In the genomic region with DNA sequence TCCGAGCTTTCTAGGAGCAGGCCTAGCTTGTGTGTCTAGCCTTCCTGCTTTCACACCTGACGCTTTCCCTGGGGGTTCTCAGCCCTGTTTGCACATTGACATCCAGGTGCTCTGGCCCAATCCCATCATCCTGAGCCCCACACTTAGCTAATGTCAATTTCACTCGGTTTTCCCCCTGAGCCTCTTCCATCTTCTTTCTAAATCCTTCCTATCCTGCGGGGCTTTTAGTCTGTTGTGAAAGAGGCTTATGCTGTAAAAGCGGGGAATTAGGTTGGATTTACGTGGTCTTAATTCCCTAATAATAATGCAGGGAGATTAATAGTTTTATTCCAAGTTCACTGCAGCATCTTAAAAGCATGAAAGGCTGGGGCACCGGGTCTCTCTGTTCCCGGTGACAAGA, we compare ENCODE assay signal across 27 mouse cellular contexts. TPM values are rescaled to one million over a fixed set of nuclear protein-coding genes. Genes with fewer than 3 reads are reported as not detected.
DNase-seq lines count a peak whose midpoint lies in the region; ATAC-seq lines count a peak whose summit lies in the region.
"Had no signal": no experiment of that assay in that cellular context is flagged by ENCODE, and none has a peak within 500 bp of the region (broad histone marks: within the 10 kb centered on the region; RNA-seq: fewer than 3 reads in every experiment).

No protein-coding gene starts in this region.

- WGBS in hindbrain, embryonic 13.5 days: 72% methylated on average over 8 of the region's 8 CpGs
- WGBS in hindbrain, embryonic 16.5 days: 52% methylated on average over 8 of the region's 8 CpGs
- WGBS in midbrain, embryonic 13.5 days: 24% methylated on average over 8 of the region's 8 CpGs
- WGBS in midbrain, embryonic 15.5 days: 23% methylated on average over 8 of the region's 8 CpGs
- WGBS in neural tube, embryonic 14.5 days: 57% methylated on average over 8 of the region's 8 CpGs
- WGBS in neural tube, embryonic 15.5 days: 56% methylated on average over 8 of the region's 8 CpGs

- H3K4me2 ChIP-seq in hindbrain, embryonic 13.5 days: no peak overlapping the region
- no peak overlapping the region for H3K4me2 ChIP-seq in hindbrain, embryonic 16.5 days (ENCODE audit: low read length)
- H3K4me2 ChIP-seq in midbrain, embryonic 13.5 days (replicated peaks): no peak overlapping the region
- no peak overlapping the region for H3K4me2 ChIP-seq in midbrain, embryonic 15.5 days
- H3K4me2 ChIP-seq in neural tube, embryonic 14.5 days (ENCODE audit: low read depth, low read length): no peak overlapping the region
- H3K4me2 ChIP-seq in neural tube, embryonic 15.5 days: no peak overlapping the region
- H3K4me2 ChIP-seq: embryonic facial prominence, embryonic 12.5 days; embryonic facial prominence, embryonic 15.5 days; heart, embryonic 13.5 days; hindbrain, embryonic 12.5 days had no signal

- peak overlapping the region; percentile 23; the same call in 1 of the 2 replicates for H3K27ac ChIP-seq in hindbrain, embryonic 13.5 days
- no peak overlapping the region for H3K27ac ChIP-seq in hindbrain, embryonic 16.5 days (ENCODE audit: low read depth, low read length)
- H3K27ac ChIP-seq in midbrain, embryonic 13.5 days: no peak overlapping the region
- no peak overlapping the region for H3K27ac ChIP-seq in midbrain, embryonic 15.5 days
- peak overlapping the region; percentile 22; the same call in 1 of the 2 replicates for H3K27ac ChIP-seq in neural tube, embryonic 14.5 days (ENCODE audit: low read depth, low read length)
- no peak overlapping the region for H3K27ac ChIP-seq in neural tube, embryonic 15.5 days (replicated peaks)
- H3K27ac ChIP-seq: embryonic facial prominence, embryonic 12.5 days; embryonic facial prominence, embryonic 15.5 days; heart, adult 2 months; heart, embryonic 10.5 days; heart, embryonic 13.5 days; hindbrain, embryonic 12.5 days had no signal

- no peaks in the 10 kb centered on the region for H3K27me3 ChIP-seq in hindbrain, embryonic 13.5 days
- no peaks in the 10 kb centered on the region for H3K27me3 ChIP-seq in hindbrain, embryonic 16.5 days (replicated peaks; ENCODE audit: control insufficient read depth, insufficient read depth, low read length)
- peaks cover 18% of the 10 kb centered on the region for H3K27me3 ChIP-seq in midbrain, embryonic 13.5 days
- no peaks in the 10 kb centered on the region for H3K27me3 ChIP-seq in midbrain, embryonic 15.5 days (replicated peaks)
- H3K27me3 ChIP-seq in neural tube, embryonic 14.5 days (ENCODE audit: control insufficient read depth, insufficient read depth, low read length): no peaks in the 10 kb centered on the region
- H3K27me3 ChIP-seq in neural tube, embryonic 15.5 days (replicated peaks): no peaks in the 10 kb centered on the region
- H3K27me3 ChIP-seq: CH12.LX; embryonic facial prominence, embryonic 12.5 days; embryonic facial prominence, embryonic 15.5 days; heart, embryonic 13.5 days; hindbrain, embryonic 12.5 days; Patski had no signal

- no peaks in the 10 kb centered on the region for H3K9me3 ChIP-seq in hindbrain, embryonic 13.5 days
- no peaks in the 10 kb centered on the region for H3K9me3 ChIP-seq in hindbrain, embryonic 16.5 days (ENCODE audit: control insufficient read depth, low read length)
- no peaks in the 10 kb centered on the region for H3K9me3 ChIP-seq in midbrain, embryonic 13.5 days
- no peaks in the 10 kb centered on the region for H3K9me3 ChIP-seq in midbrain, embryonic 15.5 days
- no peaks in the 10 kb centered on the region for H3K9me3 ChIP-seq in neural tube, embryonic 14.5 days (ENCODE audit: control insufficient read depth, low read length)
- H3K9me3 ChIP-seq in neural tube, embryonic 15.5 days (replicated peaks): no peaks in the 10 kb centered on the region
- H3K9me3 ChIP-seq: embryonic facial prominence, embryonic 12.5 days; embryonic facial prominence, embryonic 15.5 days; G1E; heart, embryonic 10.5 days; heart, embryonic 13.5 days; hindbrain, embryonic 12.5 days had no signal

- no peak for ATAC-seq in hindbrain, embryonic 13.5 days (ENCODE audit: low FRiP score)
- no peak for ATAC-seq in hindbrain, embryonic 16.5 days
- no peak for ATAC-seq in midbrain, embryonic 13.5 days
- ATAC-seq in midbrain, embryonic 15.5 days (replicated peaks): no peak
- no peak for ATAC-seq in neural tube, embryonic 14.5 days (ENCODE audit: low read depth)
- ATAC-seq in neural tube, embryonic 15.5 days (ENCODE audit: low FRiP score): no peak
- ATAC-seq: forebrain, embryonic 16.5 days; Patski had no signal

- 0 out of 2 replicates have a peak overlapping the region, but pooled peaks have one; percentile 35 for H3K9ac ChIP-seq in hindbrain, embryonic 13.5 days
- no peak overlapping the region for H3K9ac ChIP-seq in hindbrain, embryonic 16.5 days (ENCODE audit: low read depth, low read length)
- 0 out of 2 replicates have a peak overlapping the region, but pooled peaks have one; percentile 12 for H3K9ac ChIP-seq in midbrain, embryonic 13.5 days (replicated peaks)
- no peak overlapping the region for H3K9ac ChIP-seq in midbrain, embryonic 15.5 days
- no peak overlapping the region for H3K9ac ChIP-seq in neural tube, embryonic 14.5 days (replicated peaks; ENCODE audit: low read depth, low read length)
- no peak overlapping the region for H3K9ac ChIP-seq in neural tube, embryonic 15.5 days (replicated peaks)
- H3K9ac ChIP-seq: embryonic facial prominence, embryonic 12.5 days; embryonic facial prominence, embryonic 15.5 days; heart, embryonic 13.5 days; hindbrain, embryonic 12.5 days had no signal

- H3K4me1 ChIP-seq in hindbrain, embryonic 13.5 days (replicated peaks): peaks cover 50% of the 10 kb centered on the region
- peaks cover 15% of the 10 kb centered on the region for H3K4me1 ChIP-seq in hindbrain, embryonic 16.5 days (ENCODE audit: control insufficient read depth, insufficient read depth, low read depth, low read length)
- peaks cover 45% of the 10 kb centered on the region for H3K4me1 ChIP-seq in midbrain, embryonic 13.5 days (replicated peaks)
- H3K4me1 ChIP-seq in midbrain, embryonic 15.5 days: peaks cover 35% of the 10 kb centered on the region
- peaks cover 17% of the 10 kb centered on the region; the same call in 1 of the 2 replicates for H3K4me1 ChIP-seq in neural tube, embryonic 14.5 days (ENCODE audit: control insufficient read depth, insufficient read depth, low read length)
- H3K4me1 ChIP-seq in neural tube, embryonic 15.5 days: peaks cover 47% of the 10 kb centered on the region
- H3K4me1 ChIP-seq: embryonic facial prominence, embryonic 12.5 days; embryonic facial prominence, embryonic 15.5 days; heart, embryonic 10.5 days; heart, embryonic 13.5 days had no signal

- no peak for DNase-seq in cerebellum, adult 9-10 months
- DNase-seq: adrenal gland, postnatal 10 days; adrenal gland, postnatal 36 days; B cell, adult 2 months; cerebellum, adult 18-20 months; cerebellum, adult 9-11 months; cerebellum, postnatal 25 days; gastrocnemius, postnatal 10 days; gastrocnemius, postnatal 36 days; heart, adult 2 months; heart, postnatal 14 days; heart, postnatal 4 days had no signal

- no peak overlapping the region for H3K4me3 ChIP-seq in hindbrain, embryonic 13.5 days
- H3K4me3 ChIP-seq in hindbrain, embryonic 16.5 days (ENCODE audit: low read length): no peak overlapping the region
- H3K4me3 ChIP-seq in midbrain, embryonic 13.5 days (replicated peaks): no peak overlapping the region
- H3K4me3 ChIP-seq in midbrain, embryonic 15.5 days: no peak overlapping the region
- no peak overlapping the region for H3K4me3 ChIP-seq in neural tube, embryonic 14.5 days (ENCODE audit: low read depth, low read length)
- H3K4me3 ChIP-seq in neural tube, embryonic 15.5 days (replicated peaks): no peak overlapping the region
- H3K4me3 ChIP-seq: embryonic facial prominence, embryonic 12.5 days; embryonic facial prominence, embryonic 15.5 days; heart, adult 2 months; heart, embryonic 10.5 days; heart, embryonic 13.5 days; hindbrain, embryonic 12.5 days had no signal

- H3K36me3 ChIP-seq in hindbrain, embryonic 13.5 days: peaks cover 22% of the 10 kb centered on the region
- no peaks in the 10 kb centered on the region for H3K36me3 ChIP-seq in hindbrain, embryonic 16.5 days (ENCODE audit: control insufficient read depth, insufficient read depth, low read length)
- peaks cover 20% of the 10 kb centered on the region for H3K36me3 ChIP-seq in midbrain, embryonic 13.5 days
- no peaks in the 10 kb centered on the region for H3K36me3 ChIP-seq in midbrain, embryonic 15.5 days (replicated peaks)
- H3K36me3 ChIP-seq in neural tube, embryonic 14.5 days (ENCODE audit: control insufficient read depth, insufficient read depth, low read length): no peaks in the 10 kb centered on the region
- H3K36me3 ChIP-seq in neural tube, embryonic 15.5 days: no peaks in the 10 kb centered on the region
- H3K36me3 ChIP-seq: embryonic facial prominence, embryonic 12.5 days; embryonic facial prominence, embryonic 15.5 days; G1E; heart, embryonic 10.5 days; heart, embryonic 13.5 days had no signal

RNA-seq across cellular contexts. Expression of a gene that starts 12.3 kb away (rescaled TPM):
- 104 and 106 TPM in 2 replicates for polyA plus RNA-seq in hindbrain, embryonic 13.5 days (2015; fragmentation: Nextera tagmentation; extraction: Ambion mirVana)
- 127 and 137 TPM in 2 replicates for polyA plus RNA-seq in hindbrain, embryonic 16.5 days (2015; fragmentation: Nextera tagmentation; extraction: Ambion mirVana)
- polyA plus RNA-seq in midbrain, embryonic 13.5 days (2015; fragmentation: Nextera tagmentation; extraction: Ambion mirVana): 102 and 106 TPM in 2 replicates
- 153 and 155 TPM in 2 replicates for polyA plus RNA-seq in midbrain, embryonic 15.5 days (2015; fragmentation: Nextera tagmentation; extraction: Ambion mirVana)
- polyA plus RNA-seq in neural tube, embryonic 14.5 days (2014; fragmentation: Nextera tagmentation; extraction: Ambion mirVana): 118 and 140 TPM in 2 replicates
- 120 and 146 TPM in 2 replicates for polyA plus RNA-seq in neural tube, embryonic 15.5 days (2015; fragmentation: Nextera tagmentation; extraction: Ambion mirVana)
- polyA plus RNA-seq: G1E had no signal

RNA-seq across cellular contexts. Expression of a gene that starts 41.2 kb away (rescaled TPM):
- 3.1 TPM in 2 replicates for polyA plus RNA-seq in hindbrain, embryonic 13.5 days (2015; fragmentation: Nextera tagmentation; extraction: Ambion mirVana)
- 0.80 and 1.3 TPM in 2 replicates for polyA plus RNA-seq in hindbrain, embryonic 16.5 days (2015; fragmentation: Nextera tagmentation; extraction: Ambion mirVana)
- polyA plus RNA-seq in midbrain, embryonic 13.5 days (2015; fragmentation: Nextera tagmentation; extraction: Ambion mirVana): 2.2 and 3.0 TPM in 2 replicates
- 1.3 and 1.9 TPM in 2 replicates for polyA plus RNA-seq in midbrain, embryonic 15.5 days (2015; fragmentation: Nextera tagmentation; extraction: Ambion mirVana)
- polyA plus RNA-seq in neural tube, embryonic 14.5 days (2014; fragmentation: Nextera tagmentation; extraction: Ambion mirVana): 0.92 and 2.2 TPM in 2 replicates
- 1.1 and 4.1 TPM in 2 replicates for polyA plus RNA-seq in neural tube, embryonic 15.5 days (2015; fragmentation: Nextera tagmentation; extraction: Ambion mirVana)
- polyA plus RNA-seq: Patski had no signal

Comparison
In these comparisons a context has a peak if more than half of its experiments do, and no peak if none do; other contexts are left out.
1. H3K27ac ChIP-seq: peak in hindbrain, embryonic 13.5 days (single experiment) and neural tube, embryonic 14.5 days (single experiment); none in hindbrain, embryonic 16.5 days (single experiment), midbrain, embryonic 13.5 days (single experiment), midbrain, embryonic 15.5 days (single experiment) and neural tube, embryonic 15.5 days (single experiment).
2. H3K9ac ChIP-seq: peak in hindbrain, embryonic 13.5 days (single experiment) and midbrain, embryonic 13.5 days (single experiment); none in hindbrain, embryonic 16.5 days (single experiment), midbrain, embryonic 15.5 days (single experiment), neural tube, embryonic 14.5 days (single experiment) and neural tube, embryonic 15.5 days (single experiment).